Mouse (Mus musculus) heart, postnatal 0 days (tissue): Measurements from ENCODE around the gene Zdhhc17. TPM values are rescaled to one million over a fixed set of nuclear protein-coding genes. Genes with fewer than 3 reads are reported as not detected.

Source experiments
- ATAC-seq: fragments of 200-750 bp; cut with Nextera tagmentation; 2 replicates; pipeline ENCODE4 v1.8.0; 2017; ENCODE audit warnings: low read depth, moderate number of reproducible peaks, moderate library complexity; ENCODE audit not compliant: insufficient read depth
- DNase-seq: peaks from one replicate; pipeline ENCODE4 v3.0.0-alpha.2; 2016; ENCODE audit warnings: low spot score
- H3K27ac ChIP-seq: fragments of 300-500 bp; sonication (generic); 2 replicates; pipeline ENCODE4 v1.5.1; 2014; ENCODE audit warnings: low read depth, mild to moderate bottlenecking
- H3K27me3 ChIP-seq: fragments of 300-500 bp; sonication (generic); 2 replicates; pipeline ENCODE4 v1.6.1; 2014; ENCODE audit warnings: low read length, mixed read lengths; ENCODE audit not compliant: control insufficient read depth, insufficient read depth
- H3K36me3 ChIP-seq: fragments of 300-500 bp; sonication (generic); replicated peaks from 2 replicates; pipeline ENCODE4 v1.6.1; 2014; ENCODE audit warnings: low read length, mixed read lengths; ENCODE audit not compliant: control insufficient read depth, insufficient read depth
- H3K4me1 ChIP-seq: fragments of 300-500 bp; sonication (generic); 2 replicates; pipeline ENCODE4 v1.6.1; 2014; ENCODE audit warnings: antibody characterized with exemption; ENCODE audit not compliant: control insufficient read depth, insufficient read depth
- H3K4me2 ChIP-seq: fragments of 300-500 bp; sonication (generic); 2 replicates; pipeline ENCODE4 v1.6.1; 2014; ENCODE audit warnings: low read depth, mild to moderate bottlenecking, low read length, moderate library complexity
- H3K4me3 ChIP-seq: fragments of 300-500 bp; sonication (generic); 2 replicates; pipeline ENCODE4 v1.5.1; 2014; ENCODE audit warnings: low read depth, low read length
- H3K9ac ChIP-seq: fragments of 300-500 bp; sonication (generic); replicated peaks from 2 replicates; pipeline ENCODE4 v1.6.1; 2014; ENCODE audit warnings: low read depth, low read length, mixed read lengths
- H3K9me3 ChIP-seq: fragments of 300-500 bp; sonication (generic); replicated peaks from 2 replicates; pipeline ENCODE4 v1.6.1; 2016; ENCODE audit warnings: low read length; ENCODE audit not compliant: control insufficient read depth
- CTCF ChIP-seq: IDR thresholded peaks from 2 replicates; pipeline ENCODE4 v1.5.1; 2016; ENCODE audit warnings: antibody characterized with exemption, control low read depth, low read depth
- EP300 ChIP-seq: IDR thresholded peaks from 2 replicates; pipeline ENCODE4 v1.6.1; 2016; ENCODE audit warnings: antibody characterized with exemption, low read depth
- WGBS: fragments of 180-500 bp; shearing (Covaris S2); extraction: QIAGEN DNeasy Blood & Tissue Kit; methylation state at CpG from one replicate; pipeline ENCODE4 v1.1.7; 2014; 5-methylcytosine and 5-hydroxymethylcytosine counted together
- polyA plus RNA-seq: library from polyadenylated mRNA; unstranded; fragments of >200 nt; fragmentation: Nextera tagmentation; extraction: Ambion mirVana; gene quantifications from 2 replicates; pipeline ENCODE4 v1.2.1, GENCODE M21; 2015
- total RNA-seq: library from RNA; depleted of rRNA; stranded (reverse); fragments of >200 nt; gene quantifications from 2 replicates; pipeline ENCODE4 v1.2.3, GENCODE M21; 2014; ENCODE audit warnings: low replicate concordance

The Zdhhc17 gene
- total and polyA plus RNA-seq, 2 experiments from 2014 or later, result 14.9 to 35.5 TPM

- H3K4me1 ChIP-seq, result peaks cover 7% of the 10 kb centered on the region
- no peaks in the 10 kb centered on the region for H3K36me3 ChIP-seq
- H3K4me2 ChIP-seq, result peak overlapping the region; percentile 96
- no peak for DNase-seq
- WGBS, result 7% methylated on average over 14 of the region's 14 CpGs
- TF ChIP-seq CTCF (no peak), EP300 (no peak)
- H3K9ac ChIP-seq, result peak overlapping the region; percentile 94
- peak overlapping the region; percentile 98 for H3K27ac ChIP-seq
- peak overlapping the region; percentile 89 for H3K4me3 ChIP-seq
- ATAC-seq, result no peak
- no peaks in the 10 kb centered on the region for H3K9me3 ChIP-seq
- H3K27me3 ChIP-seq, result no peaks in the 10 kb centered on the region
Measured at GRCm38 (mm10) chr10:111011226-111011765, 1.4 kb upstream of the Zdhhc17 start.

GRCm38 (mm10) chr10:111010480-111011225 is 713 bp upstream of the Zdhhc17 start:
- Histone ChIP-seq H3K9ac (peak overlapping the region; percentile 94), H3K27me3 (no peaks in the 10 kb centered on the region), H3K4me3 (peak overlapping the region; percentile 89), H3K4me1 (peaks cover 11% of the 10 kb centered on the region), H3K27ac (peak overlapping the region; percentile 98), H3K9me3 (no peaks in the 10 kb centered on the region), H3K36me3 (no peaks in the 10 kb centered on the region), H3K4me2 (peak overlapping the region; percentile 96)
- TF ChIP-seq CTCF (no peak), EP300 (no peak)
- ATAC-seq (no peak), DNase-seq (no peak)
- WGBS, result under 1% methylated on average over 19 of the region's 19 CpGs

GRCm38 (mm10) chr10:111009113-111009640 is 763 bp downstream of the Zdhhc17 start:
- H3K36me3 ChIP-seq, result no peaks in the 10 kb centered on the region
- H3K4me1 ChIP-seq, result peaks cover 11% of the 10 kb centered on the region
- H3K27me3 ChIP-seq, result no peaks in the 10 kb centered on the region
- WGBS, result under 1% methylated on average over 27 of the region's 28 CpGs
- ATAC-seq, result no peak
- no peak for DNase-seq
- H3K4me3 ChIP-seq, result peak overlapping the region; percentile 89
- TF ChIP-seq CTCF (no peak), EP300 (no peak)
- H3K9me3 ChIP-seq, result no peaks in the 10 kb centered on the region
- H3K4me2 ChIP-seq, result peak overlapping the region; percentile 96
- H3K27ac ChIP-seq, result peak overlapping the region; percentile 98
- H3K9ac ChIP-seq, result peak overlapping the region; percentile 94

- Histone ChIP-seq H3K9me3 (no peaks in the 10 kb centered on the region), H3K4me1 (peaks cover 11% of the 10 kb centered on the region), H3K4me2 (no peak overlapping the region), H3K36me3 (no peaks in the 10 kb centered on the region), H3K27me3 (no peaks in the 10 kb centered on the region), H3K9ac (no peak overlapping the region), H3K4me3 (no peak overlapping the region), H3K27ac (no peak overlapping the region)
- no peak for TF ChIP-seq EP300
- no peak for TF ChIP-seq CTCF
- WGBS, result 80% methylated on average over 4 of the region's 4 CpGs
- ATAC-seq (no peak), DNase-seq (no peak)
Measured at GRCm38 (mm10) chr10:111007687-111008086, 2.3 kb downstream of the Zdhhc17 start.

GRCm38 (mm10) chr10:111005611-111006488 is 4.1 kb downstream of the Zdhhc17 start:
- Histone ChIP-seq H3K4me3 (no peak overlapping the region), H3K9ac (no peak overlapping the region)

More at GRCm38 (mm10) chr10:111005611-111006488, 4.1 kb downstream of the Zdhhc17 start:
- WGBS, result 27% methylated on average over 14 of the region's 14 CpGs
- TF ChIP-seq CTCF (no peak), EP300 (no peak)
- no peaks in the 10 kb centered on the region for H3K36me3 ChIP-seq
- peaks cover 11% of the 10 kb centered on the region for H3K4me1 ChIP-seq
- peak; percentile 40 for DNase-seq
- no peaks in the 10 kb centered on the region for H3K27me3 ChIP-seq
- H3K9me3 ChIP-seq, result no peaks in the 10 kb centered on the region
- H3K4me2 ChIP-seq, result peak overlapping the region; percentile 7
- H3K27ac ChIP-seq, result no peak overlapping the region
- no peak for ATAC-seq
